Mouse (Mus musculus) liver, postnatal 0 days (tissue): ENCODE measurements around the gene Mrpl48. TPM values are rescaled to one million over a fixed set of nuclear protein-coding genes. Genes with fewer than 3 reads are reported as not detected.

Experiments
- ATAC-seq: fragments of 200-750 bp; cut with Nextera tagmentation; 2 replicates; pipeline ENCODE4 v1.8.0; 2017; ENCODE audit warnings: mild to moderate bottlenecking, moderate library complexity
- DNase-seq: peaks from one replicate; pipeline ENCODE4 v3.0.0-alpha.2; 2016
- H3K27ac ChIP-seq: fragments of 300-500 bp; sonication (generic); 2 replicates; pipeline ENCODE4 v1.5.1; 2014; ENCODE audit warnings: antibody characterized with exemption, moderate library complexity, mild to moderate bottlenecking, low read depth
- H3K27me3 ChIP-seq: fragments of 300-500 bp; sonication (generic); 2 replicates; pipeline ENCODE4 v1.6.1; 2014; ENCODE audit warnings: low read length, control low read depth, mixed read lengths; ENCODE audit not compliant: insufficient read depth
- H3K36me3 ChIP-seq: fragments of 300-500 bp; sonication (generic); replicated peaks from 2 replicates; pipeline ENCODE4 v1.6.1; 2014; ENCODE audit warnings: mild to moderate bottlenecking, control low read depth, low read length, moderate library complexity, mixed read lengths; ENCODE audit not compliant: insufficient read depth
- H3K4me1 ChIP-seq: fragments of 300-500 bp; sonication (generic); 2 replicates; pipeline ENCODE4 v1.6.1; 2014; ENCODE audit warnings: antibody characterized with exemption, mild to moderate bottlenecking, control low read depth; ENCODE audit not compliant: insufficient read depth
- H3K4me2 ChIP-seq: fragments of 300-500 bp; sonication (generic); 2 replicates; pipeline ENCODE4 v1.6.1; 2014; ENCODE audit warnings: low read depth, mild to moderate bottlenecking, low read length, moderate library complexity, mixed read lengths
- H3K4me3 ChIP-seq: fragments of 300-500 bp; sonication (generic); 2 replicates; pipeline ENCODE4 v1.5.1; 2014; ENCODE audit warnings: low read depth, low read length
- H3K9ac ChIP-seq: fragments of 300-500 bp; sonication (generic); replicated peaks from 2 replicates; pipeline ENCODE4 v1.6.1; 2014; ENCODE audit warnings: mild to moderate bottlenecking, moderate library complexity
- H3K9me3 ChIP-seq: fragments of 300-500 bp; sonication (generic); 2 replicates; pipeline ENCODE4 v1.6.1; 2016; ENCODE audit warnings: mild to moderate bottlenecking, control low read depth, low read length, mixed read lengths
- CTCF ChIP-seq: sonication (generic); IDR thresholded peaks from 2 replicates; pipeline ENCODE4 v1.5.1; 2016; ENCODE audit warnings: antibody characterized with exemption, low read depth
- EP300 ChIP-seq: IDR thresholded peaks from 2 replicates; pipeline ENCODE4 v1.6.1; 2016; ENCODE audit warnings: antibody characterized with exemption, low read depth, mild to moderate bottlenecking
- WGBS: fragments of 180-500 bp; shearing (Covaris S2); extraction: QIAGEN DNeasy Blood & Tissue Kit; methylation state at CpG from one replicate; pipeline ENCODE4 v1.1.7; 2014; ENCODE audit not compliant: insufficient replicate concordance; 5-methylcytosine and 5-hydroxymethylcytosine counted together
- polyA plus RNA-seq: library from polyadenylated mRNA; unstranded; fragments of >200 nt; fragmentation: Nextera tagmentation; extraction: Ambion mirVana; gene quantifications from 2 replicates; pipeline ENCODE4 v1.2.1, GENCODE M21; 2015

The Mrpl48 gene
- polyA plus RNA-seq, 1 experiment from 2014 or later: 54.5 TPM

- no peaks in the 10 kb centered on the region for H3K27me3 ChIP-seq
- H3K9ac ChIP-seq: no peak overlapping the region
- WGBS: 57% methylated on average over 3 of the region's 3 CpGs
- ATAC-seq (no peak), DNase-seq (no peak)
- no peak overlapping the region for H3K4me3 ChIP-seq
- no peak overlapping the region for H3K27ac ChIP-seq
- no peak overlapping the region for H3K4me2 ChIP-seq
- 0 out of 2 replicates have a peak, but pooled peaks cover 2% of the 10 kb centered on the region for H3K36me3 ChIP-seq
- peaks cover 14% of the 10 kb centered on the region for H3K4me1 ChIP-seq
- TF ChIP-seq EP300: no peak
- no peak for TF ChIP-seq CTCF
- H3K9me3 ChIP-seq: no peaks in the 10 kb centered on the region
These were observed 73.9 kb downstream of the Mrpl48 start for GRCm38 (mm10) chr7:100534216-100534615.

- WGBS: 41% methylated on average over 2 of the region's 2 CpGs
- Histone ChIP-seq H3K4me1 (peaks cover 14% of the 10 kb centered on the region), H3K36me3 (no peaks in the 10 kb centered on the region), H3K4me3 (no peak overlapping the region), H3K27me3 (no peaks in the 10 kb centered on the region), H3K4me2 (0 out of 2 replicates have a peak overlapping the region, but pooled peaks have one; percentile 2), H3K27ac (peak overlapping the region; percentile 4; the same call in 1 of the 2 replicates), H3K9me3 (no peaks in the 10 kb centered on the region), H3K9ac (no peak overlapping the region)
- TF ChIP-seq CTCF (no peak), EP300 (no peak)
- no peak for ATAC-seq
- DNase-seq: no peak
These were observed 74.6 kb downstream of the Mrpl48 start for GRCm38 (mm10) chr7:100533503-100533902.

- ATAC-seq (no peak), DNase-seq (no peak)
- Histone ChIP-seq H3K27ac (no peak overlapping the region), H3K4me3 (no peak overlapping the region), H3K9ac (no peak overlapping the region), H3K27me3 (no peaks in the 10 kb centered on the region), H3K36me3 (no peaks in the 10 kb centered on the region), H3K4me1 (peaks cover 5% of the 10 kb centered on the region), H3K9me3 (no peaks in the 10 kb centered on the region), H3K4me2 (no peak overlapping the region)
- TF ChIP-seq EP300 (no peak), CTCF (no peak)
- 83% methylated on average over 5 of the region's 5 CpGs for WGBS
These were observed 77.3 kb downstream of the Mrpl48 start for GRCm38 (mm10) chr7:100530766-100531165.

- no peak for ATAC-seq
- no peaks in the 10 kb centered on the region for H3K4me1 ChIP-seq
These were observed 83.4 kb downstream of the Mrpl48 start for GRCm38 (mm10) chr7:100524669-100525068.

GRCm38 (mm10) chr7:100522222-100522621 lies 85.9 kb downstream of the Mrpl48 start:
- ATAC-seq (no peak), DNase-seq (no peak)
- TF ChIP-seq EP300 (no peak), CTCF (peak; percentile 21; the same call in 1 of the 2 replicates)
- no peak overlapping the region for H3K4me3 ChIP-seq
- WGBS: 65% methylated on average over 3 of the region's 3 CpGs
- no peaks in the 10 kb centered on the region for H3K9me3 ChIP-seq
- H3K36me3 ChIP-seq: no peaks in the 10 kb centered on the region
- H3K4me1 ChIP-seq: no peaks in the 10 kb centered on the region
- no peaks in the 10 kb centered on the region for H3K27me3 ChIP-seq
- H3K9ac ChIP-seq: no peak overlapping the region
- no peak overlapping the region for H3K4me2 ChIP-seq
- H3K27ac ChIP-seq: no peak overlapping the region

More at GRCm38 (mm10) chr7:100524669-100525068, 83.4 kb downstream of the Mrpl48 start:
- Histone ChIP-seq H3K4me3 (no peak overlapping the region), H3K9me3 (no peaks in the 10 kb centered on the region), H3K9ac (no peak overlapping the region), H3K36me3 (no peaks in the 10 kb centered on the region), H3K27ac (no peak overlapping the region), H3K27me3 (no peaks in the 10 kb centered on the region), H3K4me2 (no peak overlapping the region)
- no peak for DNase-seq
- 45% methylated on average over 8 of the region's 8 CpGs for WGBS
- TF ChIP-seq EP300 (no peak), CTCF (no peak)

GRCm38 (mm10) chr7:100520663-100521285 lies 87.3 kb downstream of the Mrpl48 start:
- Histone ChIP-seq H3K36me3 (no peaks in the 10 kb centered on the region), H3K27me3 (no peaks in the 10 kb centered on the region), H3K9ac (no peak overlapping the region), H3K9me3 (no peaks in the 10 kb centered on the region), H3K4me1 (no peaks in the 10 kb centered on the region), H3K4me3 (no peak overlapping the region), H3K27ac (no peak overlapping the region), H3K4me2 (no peak overlapping the region)
- TF ChIP-seq CTCF (peak; percentile 98), EP300 (no peak)
- ATAC-seq (peak; percentile 75), DNase-seq (peak; percentile 91)
- WGBS: 20% methylated on average over 10 of the region's 10 CpGs

GRCm38 (mm10) chr7:100520204-100520603 lies 87.9 kb downstream of the Mrpl48 start:
- H3K4me2 ChIP-seq: no peak overlapping the region
- H3K27me3 ChIP-seq: no peaks in the 10 kb centered on the region
- TF ChIP-seq CTCF: no peak
- no peak for TF ChIP-seq EP300
- WGBS: 54% methylated on average over 7 of the region's 7 CpGs
- no peaks in the 10 kb centered on the region for H3K9me3 ChIP-seq
- H3K9ac ChIP-seq: no peak overlapping the region
- H3K4me1 ChIP-seq: no peaks in the 10 kb centered on the region
- no peak overlapping the region for H3K4me3 ChIP-seq
- ATAC-seq (no peak), DNase-seq (no peak)
- H3K36me3 ChIP-seq: no peaks in the 10 kb centered on the region
- no peak overlapping the region for H3K27ac ChIP-seq
